Mouse (Mus musculus): ENCODE measurements around the gene Olfr186. TPM values are rescaled to one million over a fixed set of nuclear protein-coding genes. Genes with fewer than 3 reads are reported as not detected.
"Not testable (repeated sequence)": the region's sequence is repeated elsewhere in the genome, so short reads cannot be mapped to it uniquely, and the experiment has no call there.

Gene Olfr186
- total RNA-seq (2021), result not detected
- long read RNA-seq, result 0 reads

DNA sequence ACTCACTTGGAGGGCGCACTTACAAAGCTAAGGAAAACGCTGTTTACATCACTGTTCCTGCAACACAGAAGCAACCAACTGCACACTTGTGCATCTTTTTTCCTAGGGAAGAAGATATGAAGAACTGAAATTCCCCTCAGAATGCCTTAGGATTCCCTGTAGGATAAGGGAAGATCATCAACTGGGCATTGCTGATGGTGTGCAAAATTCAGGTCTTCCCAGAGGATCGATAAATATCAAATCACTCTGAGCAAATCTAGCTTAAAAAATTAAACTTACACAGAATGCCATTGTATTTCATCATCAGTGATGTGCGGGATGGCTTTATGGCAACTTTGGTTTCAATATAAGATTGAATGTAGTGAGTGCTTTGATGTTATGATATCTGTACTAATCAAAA is at the start of gene Olfr186:
Olfr186 (minus strand) TSS at position 101 of the 400 bp plus-strand sequence.
- DNase-seq (ENCODE audit: low spot score in 2 of 2), result no peak

DNA sequence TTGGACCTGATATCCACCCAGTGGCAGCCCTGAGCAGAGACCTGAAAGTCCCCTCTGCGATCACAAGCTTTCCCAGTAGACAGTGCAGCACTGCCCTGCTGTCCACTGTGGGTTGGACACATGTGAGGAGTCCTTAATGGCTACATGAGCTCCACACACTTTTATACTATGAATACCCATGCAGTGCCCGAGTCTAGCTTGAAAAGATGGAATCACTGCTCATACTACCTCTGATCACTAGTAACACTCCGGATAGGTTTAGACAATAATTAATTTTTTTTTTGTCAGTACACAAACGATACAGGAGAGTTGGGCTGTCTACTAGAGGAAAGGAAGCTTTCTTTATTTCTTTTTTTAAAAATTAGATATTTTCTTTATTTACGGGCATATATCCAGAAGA is 47.8 kb upstream of the Olfr186 start, which contains the start of gene Olfr190:
Olfr190 (minus strand) TSS at position 101 of the 400 bp plus-strand sequence.
- no peak for DNase-seq (ENCODE audit: low spot score in 2 of 2)

DNA sequence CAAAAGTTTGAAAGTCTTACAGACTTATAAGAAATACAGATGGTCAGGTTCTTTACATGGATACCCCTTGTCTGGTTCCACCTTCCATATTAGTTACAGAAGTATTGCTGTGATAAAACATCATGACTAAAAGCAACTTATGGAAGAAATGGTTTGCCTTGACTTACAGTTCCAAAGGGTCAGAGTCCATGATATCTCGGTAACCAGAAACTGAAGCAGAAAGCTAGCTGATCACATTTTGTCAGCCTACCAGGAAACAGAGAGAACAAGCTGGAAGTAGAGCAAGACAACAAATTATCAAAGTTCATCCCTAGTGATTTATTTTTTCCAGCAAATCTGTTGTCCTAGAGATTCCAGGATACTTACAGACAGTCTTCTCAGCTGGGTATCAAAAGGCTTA is 43.4 kb upstream of the Olfr186 start:
- DNase-seq (ENCODE audit: low spot score in 2 of 2), result no peak

DNA sequence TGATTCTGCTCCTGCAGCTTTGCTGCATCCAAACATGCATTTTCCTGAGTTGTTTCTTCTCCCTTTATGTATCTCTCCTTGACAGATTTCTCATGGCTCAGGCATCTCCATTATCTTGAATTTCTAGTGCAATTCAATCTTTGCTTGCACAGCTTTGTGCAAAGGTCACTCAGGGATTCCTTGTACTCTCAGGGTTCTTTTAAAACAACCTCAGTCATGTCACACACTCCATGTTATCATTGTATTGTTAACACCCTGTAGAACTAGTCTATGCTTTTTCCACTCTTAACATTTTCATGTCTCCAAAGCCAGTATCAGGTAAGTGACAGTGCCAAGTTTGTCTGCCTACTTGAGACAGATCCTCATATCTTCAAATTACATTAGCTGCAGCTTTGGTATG is 41.7 kb upstream of the Olfr186 start:
- DNase-seq (ENCODE audit: low spot score in 2 of 2), result no peak

DNA sequence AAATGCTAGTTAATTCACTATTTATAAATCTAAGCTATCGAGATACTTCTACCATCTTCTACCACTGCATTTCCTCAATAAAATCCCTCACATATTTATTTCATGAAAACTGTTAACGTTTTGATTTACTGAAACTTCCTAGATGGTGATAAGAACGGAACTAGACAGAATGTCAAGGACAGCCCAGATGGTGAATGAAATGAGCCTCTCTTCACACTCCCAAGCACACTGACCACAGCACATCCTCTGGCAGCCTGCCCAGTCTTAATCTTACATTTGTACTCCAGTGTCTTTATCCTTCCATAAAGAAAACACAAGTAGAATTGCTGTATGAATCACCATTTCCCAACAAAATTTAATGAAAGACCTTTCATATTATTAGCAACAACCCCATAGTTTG is 32.3 kb upstream of the Olfr186 start:
- not testable (repeated sequence) for DNase-seq (ENCODE audit: low spot score in 2 of 2)

DNA sequence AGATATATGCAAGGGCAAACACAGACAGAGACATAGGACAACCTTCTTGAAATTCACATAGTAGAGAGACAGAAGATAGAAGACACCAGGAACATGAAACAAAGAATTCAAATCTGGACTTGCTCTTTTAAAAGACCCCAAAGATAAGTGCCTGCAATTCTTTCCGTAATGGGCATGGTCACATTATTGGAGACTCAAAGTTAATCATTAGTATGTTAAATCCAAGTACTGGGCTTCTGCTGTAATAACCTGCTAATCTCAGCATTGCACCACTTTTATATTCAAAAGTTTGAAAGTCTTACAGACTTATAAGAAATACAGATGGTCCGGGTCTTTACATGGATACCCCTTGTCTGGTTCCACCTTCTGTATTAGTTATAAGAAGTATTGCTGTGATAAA is 19.2 kb upstream of the Olfr186 start:
- DNase-seq (ENCODE audit: low spot score in 2 of 2), result not testable (repeated sequence)

DNA sequence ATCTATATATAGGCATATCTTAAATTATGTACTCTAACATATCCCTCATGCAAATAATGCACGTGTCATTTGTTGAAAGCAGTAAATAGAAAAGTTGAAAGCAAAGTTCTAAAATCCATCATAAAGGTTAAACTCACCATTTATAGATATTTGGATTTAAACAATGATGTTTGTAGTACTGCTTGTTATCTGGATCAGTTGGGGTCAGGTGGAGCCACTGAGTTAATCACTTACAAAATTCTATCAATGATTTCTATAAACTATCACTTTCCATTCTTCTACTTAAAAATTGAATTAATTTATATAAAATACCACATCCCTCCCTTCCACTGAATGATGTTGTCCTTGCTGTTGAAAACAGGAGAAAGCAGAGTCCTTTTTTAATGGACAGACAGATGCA is 18.8 kb upstream of the Olfr186 start:
- DNase-seq (ENCODE audit: low spot score in 2 of 2), result no peak

DNA sequence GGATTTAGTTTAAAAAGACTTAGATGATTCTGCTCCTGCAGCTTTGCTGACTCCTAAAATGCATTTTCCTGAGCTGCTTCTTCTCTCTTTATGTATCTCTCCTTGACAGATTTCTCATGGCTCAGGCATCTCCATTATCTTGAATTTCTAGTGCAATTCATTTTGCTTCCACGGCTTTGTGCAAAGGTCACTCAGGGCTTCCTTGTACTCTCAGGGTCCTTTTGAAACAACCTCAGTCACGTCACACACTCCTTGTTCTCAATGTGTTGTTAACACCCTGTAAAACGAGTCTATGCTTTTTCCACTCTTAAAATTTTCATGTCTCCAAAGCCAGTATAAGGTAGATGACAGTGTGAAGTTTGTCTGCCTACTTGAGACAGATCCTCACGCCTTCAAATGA is 17.5 kb upstream of the Olfr186 start:
- no peak for DNase-seq (ENCODE audit: low spot score in 2 of 2)

DNA sequence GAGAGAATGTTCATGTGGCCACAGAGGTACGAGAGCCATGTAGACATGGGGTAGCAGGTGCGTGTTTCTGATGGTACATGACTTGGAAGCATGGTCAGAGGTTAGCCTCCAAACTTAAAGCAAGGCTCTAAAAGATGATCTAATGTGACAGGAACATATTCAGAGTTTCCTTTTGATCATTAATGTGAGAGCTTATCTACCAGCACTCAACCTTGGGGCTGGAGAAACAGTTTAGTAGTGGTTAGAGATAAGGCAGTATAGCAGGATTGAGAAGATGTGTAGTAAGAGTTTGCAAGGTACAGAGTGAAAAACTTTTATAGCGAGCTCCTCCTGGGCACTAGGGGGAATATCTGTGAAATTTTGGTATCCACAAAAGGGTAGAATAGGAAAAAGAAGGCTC is 15.7 kb upstream of the Olfr186 start:
- DNase-seq (ENCODE audit: low spot score in 2 of 2), result no peak

DNA sequence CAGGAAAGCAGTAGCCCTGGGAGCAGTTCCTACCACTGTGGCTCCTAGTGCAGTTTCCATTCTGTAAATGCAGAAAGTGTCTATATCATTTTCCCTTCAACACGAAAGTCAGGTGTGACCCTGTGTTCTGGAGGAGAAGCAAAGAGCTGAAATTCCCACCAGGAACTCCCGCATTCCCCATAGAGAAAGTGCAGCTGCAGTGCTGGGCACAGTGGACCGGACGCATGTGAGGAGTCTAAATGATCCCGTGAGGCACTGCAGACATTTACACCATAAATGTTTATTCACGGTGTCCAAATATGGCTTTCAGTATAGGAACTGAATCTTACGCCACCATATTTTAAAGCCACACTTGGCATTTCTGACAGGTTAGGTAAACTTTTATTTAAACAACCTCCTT is 9.6 kb upstream of the Olfr186 start, which contains the start of gene Olfr187:
Olfr187 (minus strand) TSS at position 58 of the 400 bp plus-strand sequence.
- no peak for DNase-seq (ENCODE audit: low spot score in 2 of 2)

DNA sequence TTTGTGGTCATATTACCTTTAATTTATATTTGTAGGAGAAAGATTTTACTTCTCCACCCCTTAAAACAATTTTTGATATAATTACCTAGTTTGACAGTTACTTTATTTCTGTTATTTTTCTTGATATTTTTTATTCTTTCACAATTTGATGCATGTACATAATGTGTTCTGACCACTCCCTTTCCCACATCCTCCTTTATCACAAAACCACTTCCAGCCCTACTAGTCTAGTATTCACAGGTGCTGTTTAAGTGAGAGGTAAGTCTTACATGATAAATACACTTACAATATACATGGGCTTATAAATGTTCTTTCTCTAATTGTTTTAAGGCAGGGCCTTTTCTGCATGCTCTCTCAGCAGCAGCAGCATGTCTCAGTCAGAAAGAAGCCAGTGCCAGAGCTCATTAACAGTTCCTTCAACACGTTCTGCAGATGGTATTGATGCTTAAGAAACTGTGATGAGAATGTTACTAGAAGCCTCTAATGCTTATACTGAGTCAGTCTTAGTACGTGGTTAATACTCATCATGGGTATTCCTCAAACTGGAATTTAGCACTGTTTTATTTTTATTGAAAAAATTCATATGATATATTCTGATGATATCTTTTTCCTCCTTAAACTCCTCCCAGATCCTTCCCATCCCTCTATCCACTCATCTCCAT is 16.6 kb downstream of the Olfr186 start:
- no peak for DNase-seq (ENCODE audit: low spot score in 2 of 2)

DNA sequence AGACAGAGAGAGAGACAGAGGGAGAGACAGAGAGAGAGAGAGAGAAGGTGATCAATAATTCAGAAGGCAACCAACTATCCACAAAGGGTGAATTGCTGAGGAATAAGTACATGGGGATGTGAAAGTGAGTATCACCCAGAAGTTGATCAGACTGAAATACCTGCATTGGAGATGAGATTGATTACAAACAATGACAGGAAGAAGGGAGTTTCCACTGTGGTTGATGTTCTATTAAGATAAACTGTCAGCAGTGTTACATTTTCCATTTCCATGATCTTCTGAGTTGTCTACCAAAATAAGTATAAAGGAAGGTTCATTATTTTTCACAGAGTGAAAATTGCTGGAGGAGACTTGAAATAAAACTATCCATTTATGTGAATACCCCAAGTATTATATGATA is 22.9 kb downstream of the Olfr186 start:
- DNase-seq (ENCODE audit: low spot score in 2 of 2), result no peak

DNA sequence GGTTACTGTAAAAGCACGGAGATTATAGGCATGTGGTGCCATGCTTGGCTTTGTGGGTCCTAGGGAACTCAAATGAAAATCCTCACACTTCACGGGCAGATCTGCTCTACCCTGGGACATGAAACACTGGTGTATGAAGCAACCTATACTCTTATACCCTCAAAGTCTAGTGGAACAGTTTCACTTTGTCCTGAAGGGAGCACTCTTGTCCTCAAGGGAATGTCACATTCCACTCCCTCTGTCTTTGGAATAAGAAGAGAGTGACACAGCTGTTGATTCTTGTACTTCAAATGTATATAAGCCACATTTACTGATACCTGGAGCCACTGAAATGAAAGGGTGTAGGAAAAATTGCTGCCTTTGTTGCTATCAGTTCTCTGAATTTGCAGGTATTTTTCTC is 35.0 kb downstream of the Olfr186 start, which contains the start of gene Olfr183:
Olfr183 (plus strand) TSS at position 301 of the 400 bp plus-strand sequence.
- DNase-seq (ENCODE audit: low spot score in 2 of 2), result no peak

Other genes with a start within 250 kb of the Olfr186 start
- gene Olfr173, start 230.0 kb downstream of the Olfr186 start, total RNA-seq (2021), result not detected
- gene Olfr175-ps1, start 203.5 kb downstream of the Olfr186 start, total RNA-seq (2021), result not detected
- gene Olfr177, start 155.5 kb downstream of the Olfr186 start, total RNA-seq (2021), result not detected
- not detected for gene Olfr178, start 138.2 kb downstream of the Olfr186 start, total RNA-seq (2021)
- not detected for gene Olfr181, start 101.5 kb downstream of the Olfr186 start, total RNA-seq (2021)
- not detected for gene Olfr180, start 100.9 kb downstream of the Olfr186 start, total RNA-seq (2021)
- gene Olfr183, start 34.9 kb downstream of the Olfr186 start, total RNA-seq (2021), result not detected
- gene Olfr187, start 9.5 kb upstream of the Olfr186 start, total RNA-seq (2021), result not detected
- gene Olfr190, start 47.7 kb upstream of the Olfr186 start, total RNA-seq (2021), result not detected
- gene Olfr191, start 59.5 kb upstream of the Olfr186 start, total RNA-seq (2021), result not detected
- gene Olfr193, start 81.6 kb upstream of the Olfr186 start, total RNA-seq (2021), result not detected
- gene Olfr194, start 90.8 kb upstream of the Olfr186 start, total RNA-seq (2021), result not detected
- gene Olfr195, start 116.8 kb upstream of the Olfr186 start, total RNA-seq (2021), result not detected
- gene Olfr196, start 140.2 kb upstream of the Olfr186 start, total RNA-seq (2021), result not detected
- gene Olfr198, start 173.2 kb upstream of the Olfr186 start, total RNA-seq (2021), result not detected
- not detected for gene Olfr199, start 189.5 kb upstream of the Olfr186 start, total RNA-seq (2021)
- not detected for gene Olfr201, start 242.3 kb upstream of the Olfr186 start, total RNA-seq (2021)

Measured in layer of hippocampus, postnatal 10 days (tissue).